Mouse (Mus musculus) urinary bladder, postnatal 10 days (tissue): ENCODE results near the gene Gfod1.

ENCODE experiments used
- DNase-seq: peaks from one replicate; pipeline ENCODE4 v3.0.0; 2022; ENCODE audit warnings: low spot score

The Gfod1 gene

GRCm38 (mm10) chr13:43299171-43299570 lies 4.8 kb downstream of the Gfod1 start:
- DNase-seq = no peak

DNA sequence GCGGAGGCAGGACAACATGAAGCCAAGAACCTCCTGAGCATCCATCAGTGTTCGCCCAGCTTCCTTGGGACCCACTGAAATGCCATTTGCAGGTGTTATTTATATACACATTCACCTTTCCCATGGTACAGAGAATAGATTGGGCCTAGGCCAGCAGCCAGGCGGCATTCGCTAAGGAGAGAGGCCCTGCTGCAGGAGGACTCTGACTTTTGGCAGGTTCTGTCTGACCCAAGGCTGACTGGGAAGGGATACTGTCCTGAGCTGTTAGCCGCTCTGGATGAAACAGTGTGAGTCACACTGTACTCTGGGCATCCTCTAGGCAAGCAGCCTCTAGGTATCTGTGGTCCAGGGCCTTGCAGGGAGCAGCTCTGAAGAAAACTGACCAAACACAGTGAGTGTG lies 6.4 kb downstream of the Gfod1 start:
- no peak for DNase-seq

DNA sequence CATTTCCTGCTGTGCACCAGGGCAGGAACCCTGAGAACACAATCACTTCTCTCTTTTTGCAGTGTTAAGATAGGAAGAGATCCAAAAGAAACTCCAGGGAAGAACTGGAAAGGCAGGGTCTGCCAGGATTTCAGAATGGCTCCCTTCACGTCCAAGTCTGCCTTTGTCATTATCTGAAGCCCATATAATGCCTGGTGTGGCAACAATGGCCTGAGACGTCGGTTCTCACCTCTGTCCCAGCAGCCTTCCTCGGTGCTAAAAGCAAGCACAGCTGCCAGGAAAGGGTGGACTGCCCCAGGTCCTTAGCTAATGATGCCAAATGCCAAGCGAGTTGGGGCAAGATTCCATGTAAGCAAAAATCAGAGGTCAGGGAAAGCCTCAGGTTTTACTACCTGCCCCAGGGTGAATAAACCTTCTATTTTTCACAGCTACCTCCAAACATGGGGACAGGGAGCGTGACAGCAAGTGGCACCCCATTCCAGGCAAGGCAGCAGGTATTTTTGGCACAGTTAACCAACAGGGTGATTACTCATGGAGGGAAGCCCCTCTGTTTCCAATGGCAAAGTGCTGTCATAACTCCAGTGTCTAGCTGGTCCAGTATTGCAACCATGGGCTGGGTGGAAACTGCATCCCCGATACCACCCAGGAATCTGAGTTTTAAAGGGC lies 7.7 kb downstream of the Gfod1 start:
- DNase-seq = no peak

DNA sequence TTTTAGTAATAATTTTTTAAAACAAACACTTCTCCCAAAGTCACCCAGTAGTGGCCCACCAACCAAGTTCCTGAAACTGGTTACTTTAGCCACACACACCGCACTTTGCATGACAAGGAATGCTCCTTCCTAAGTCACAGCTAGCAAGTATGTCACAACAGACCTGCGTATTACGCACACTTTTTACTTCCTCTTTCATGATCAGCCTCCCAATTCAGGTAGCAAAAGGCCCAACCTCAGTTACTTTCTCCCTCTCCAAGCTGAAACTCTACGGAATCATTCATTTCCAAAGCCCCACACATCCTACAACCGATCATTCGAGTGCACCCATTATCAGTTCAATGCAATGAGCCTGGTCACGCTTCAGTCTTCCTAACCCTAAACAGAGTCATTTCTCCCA lies 8.3 kb downstream of the Gfod1 start:
- no peak for DNase-seq

GRCm38 (mm10) chr13:43294957-43295590 lies 8.9 kb downstream of the Gfod1 start:
- DNase-seq = no peak

DNA sequence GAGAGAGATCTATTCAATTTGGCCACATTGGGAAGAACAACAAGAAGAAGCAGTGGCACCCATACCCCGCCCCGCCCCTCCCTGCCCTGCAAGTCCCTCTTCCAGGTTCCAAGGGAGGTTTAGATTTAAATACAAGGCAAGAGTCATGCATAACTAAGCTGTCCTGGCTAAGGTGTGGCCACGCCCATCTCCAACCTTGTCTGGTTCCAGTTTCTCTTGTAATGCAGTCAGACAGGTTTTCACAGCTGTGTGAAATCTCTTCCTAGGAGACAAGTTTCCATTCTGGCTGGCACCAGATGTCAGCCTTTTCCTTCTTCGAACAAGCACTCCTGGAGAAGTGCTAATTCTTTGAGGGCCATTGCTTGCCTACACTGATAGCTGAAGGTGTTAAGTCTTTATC lies 11.1 kb downstream of the Gfod1 start:
- DNase-seq = no peak

DNA sequence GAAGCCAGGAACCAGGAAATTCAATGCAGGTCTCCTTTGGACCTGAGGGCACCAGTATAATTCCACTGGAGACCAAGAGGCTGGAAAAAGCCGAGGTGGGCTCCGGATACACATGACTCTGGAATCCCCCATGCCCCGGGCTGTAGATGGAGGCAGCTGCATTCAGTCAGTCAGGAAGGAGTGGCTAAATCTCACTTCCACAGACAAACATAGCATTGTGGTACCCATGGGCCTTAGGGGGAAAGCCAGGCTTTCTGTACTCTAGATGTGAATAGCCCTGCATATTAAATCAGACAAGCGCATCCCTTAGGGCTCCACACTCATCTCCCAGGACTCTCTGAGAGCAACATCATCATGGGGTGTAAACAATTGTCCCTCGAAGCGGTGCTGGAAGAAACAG lies 14.9 kb downstream of the Gfod1 start:
- no peak for DNase-seq

DNA sequence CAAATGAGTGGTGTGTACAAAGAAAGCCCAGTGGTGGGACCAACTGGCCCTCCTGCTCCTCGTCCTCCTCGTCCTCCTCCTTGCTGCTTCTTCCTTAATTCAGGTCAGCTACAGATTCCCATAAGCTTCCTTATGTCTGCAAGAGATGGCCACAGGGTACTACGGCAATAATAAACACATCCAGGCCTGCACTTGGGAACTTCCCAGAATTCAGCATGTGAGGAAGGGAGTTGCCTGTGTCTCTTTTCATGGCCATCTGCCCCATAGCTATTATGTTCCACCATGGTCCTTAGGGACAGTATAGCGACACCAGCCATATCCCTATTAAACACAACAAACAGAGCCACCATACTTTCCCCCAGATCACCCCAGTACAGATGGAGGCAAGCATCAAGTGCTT lies 15.5 kb downstream of the Gfod1 start:
- DNase-seq = no peak

- DNase-seq = no peak
Observed at GRCm38 (mm10) chr13:43288026-43288425, 15.9 kb downstream of the Gfod1 start.

- DNase-seq = no peak
Observed at GRCm38 (mm10) chr13:43286836-43287235, 17.1 kb downstream of the Gfod1 start.

GRCm38 (mm10) chr13:43284711-43285151 lies 19.2 kb downstream of the Gfod1 start:
- no peak for DNase-seq

- no peak for DNase-seq
Observed at GRCm38 (mm10) chr13:43273906-43274305, 30.1 kb downstream of the Gfod1 start.

DNA sequence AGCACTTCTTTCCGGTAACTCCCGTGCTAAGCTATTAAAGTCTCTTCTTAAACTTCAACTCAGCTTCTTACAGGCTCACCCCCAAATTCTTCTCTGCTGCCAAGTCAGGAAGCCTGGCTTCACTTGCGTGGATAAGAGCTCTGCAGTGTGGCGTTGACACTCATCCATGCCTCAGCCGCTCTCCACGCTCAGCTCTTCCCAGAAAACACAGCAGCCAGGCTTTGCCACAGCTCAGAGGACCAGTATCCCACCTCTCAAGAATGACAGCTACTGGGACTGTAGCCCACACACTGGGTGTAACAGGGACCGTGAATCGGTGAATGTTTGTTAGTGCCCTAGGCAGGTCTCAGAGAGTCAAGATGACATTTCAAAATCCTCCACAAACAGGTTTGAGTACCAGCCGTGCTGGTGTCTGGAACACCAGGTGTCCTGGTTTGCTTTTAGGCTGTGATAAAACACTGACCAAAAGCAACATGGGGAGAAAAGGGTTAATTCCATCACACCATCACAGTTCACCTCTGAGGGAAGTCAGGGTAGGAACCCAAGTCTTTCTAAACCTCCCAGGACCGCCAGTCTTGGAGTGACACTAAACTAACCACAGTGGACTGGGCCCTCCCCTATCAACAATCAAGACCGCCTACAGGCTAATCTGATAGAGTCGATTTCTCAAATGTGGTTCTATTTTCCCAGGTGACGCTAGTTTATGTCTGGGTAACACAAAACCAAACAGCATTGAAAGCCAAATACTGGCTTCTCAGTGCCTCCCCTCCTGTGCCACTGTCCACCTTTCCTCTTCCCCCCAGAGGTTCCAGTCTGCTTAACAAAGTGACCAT lies 31.5 kb downstream of the Gfod1 start:
- DNase-seq = no peak

DNA sequence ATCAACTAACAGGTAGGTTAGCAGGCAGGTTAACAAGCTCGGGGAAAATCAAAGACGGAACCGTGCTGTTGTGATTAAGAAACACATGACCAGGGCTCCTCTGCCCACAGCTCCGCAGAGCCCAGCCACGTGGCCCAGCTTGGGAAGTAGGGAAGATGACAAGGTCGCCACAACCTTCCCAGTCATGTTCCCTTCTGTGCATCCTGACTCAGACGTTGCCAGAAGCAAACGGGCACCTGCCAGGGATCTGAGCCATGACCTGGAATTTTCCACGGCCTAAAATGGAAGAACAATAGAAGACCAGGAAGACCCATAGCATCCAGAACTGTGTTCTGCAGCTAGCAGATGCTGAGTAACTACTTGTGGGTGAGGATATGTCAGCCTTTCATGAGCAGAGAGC lies 32.5 kb downstream of the Gfod1 start:
- no peak for DNase-seq

GRCm38 (mm10) chr13:43270220-43270597 lies 33.8 kb downstream of the Gfod1 start:
- no peak for DNase-seq

- DNase-seq = no peak
Observed at GRCm38 (mm10) chr13:43269460-43270219, 34.3 kb downstream of the Gfod1 start.

DNA sequence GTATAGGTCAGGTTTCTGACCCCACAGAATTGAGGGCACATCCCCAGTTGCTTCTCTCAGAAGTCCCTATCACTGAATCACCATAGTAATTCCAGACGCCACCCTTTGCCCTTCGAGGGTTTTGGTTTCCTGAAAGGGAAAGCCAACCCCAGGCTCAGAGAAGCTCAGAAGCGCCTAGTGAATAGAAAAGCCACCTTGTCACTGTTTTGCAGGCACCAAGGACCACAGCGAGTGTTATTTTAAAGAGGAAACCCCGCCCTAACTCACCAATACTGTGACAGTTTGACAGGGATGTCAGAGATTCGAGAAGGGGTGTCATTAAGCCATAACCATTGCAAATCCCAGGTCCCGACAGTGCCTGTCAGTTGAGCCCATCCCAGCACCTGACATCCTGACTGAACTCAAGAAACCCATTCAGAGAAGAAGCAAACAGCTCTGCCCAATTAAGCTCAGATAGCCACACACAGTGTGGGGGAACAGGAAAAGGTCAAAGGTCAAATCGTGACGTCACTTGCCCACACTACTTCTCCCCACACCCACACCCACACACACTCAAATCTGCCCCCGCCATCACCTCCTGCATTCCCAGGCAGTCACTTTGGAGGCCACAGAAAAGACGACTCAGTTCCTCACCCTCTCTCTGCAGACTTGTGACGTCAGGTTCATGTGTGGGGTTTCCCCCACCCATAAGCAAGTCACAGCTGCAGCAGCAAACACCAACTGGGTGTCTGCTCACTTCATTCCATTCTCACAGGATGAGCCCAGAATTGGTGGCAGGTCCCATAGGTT lies 35.2 kb downstream of the Gfod1 start:
- no peak for DNase-seq

DNA sequence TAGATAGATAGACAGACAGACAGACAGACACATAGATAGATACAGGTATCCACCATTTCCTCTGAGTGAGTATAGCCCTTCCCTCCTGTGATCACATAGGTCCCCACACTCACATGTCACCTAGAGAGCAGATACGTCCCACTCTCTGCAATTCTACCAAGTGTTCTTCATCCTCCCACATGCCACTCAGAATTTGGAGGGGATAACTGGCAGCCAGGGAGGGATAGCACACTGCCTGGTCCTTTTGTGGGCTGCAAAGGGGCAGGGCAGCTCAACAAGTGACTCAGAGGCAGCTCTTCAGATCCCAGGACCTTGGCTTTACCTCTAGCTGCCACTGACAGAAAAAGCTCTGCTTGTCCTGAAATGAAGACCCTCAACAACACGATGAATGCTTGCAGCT lies 36.1 kb downstream of the Gfod1 start:
- no peak for DNase-seq

GRCm38 (mm10) chr13:43267216-43267615 lies 36.8 kb downstream of the Gfod1 start:
- DNase-seq = no peak

GRCm38 (mm10) chr13:43266333-43266732 lies 37.6 kb downstream of the Gfod1 start:
- no peak for DNase-seq

DNA sequence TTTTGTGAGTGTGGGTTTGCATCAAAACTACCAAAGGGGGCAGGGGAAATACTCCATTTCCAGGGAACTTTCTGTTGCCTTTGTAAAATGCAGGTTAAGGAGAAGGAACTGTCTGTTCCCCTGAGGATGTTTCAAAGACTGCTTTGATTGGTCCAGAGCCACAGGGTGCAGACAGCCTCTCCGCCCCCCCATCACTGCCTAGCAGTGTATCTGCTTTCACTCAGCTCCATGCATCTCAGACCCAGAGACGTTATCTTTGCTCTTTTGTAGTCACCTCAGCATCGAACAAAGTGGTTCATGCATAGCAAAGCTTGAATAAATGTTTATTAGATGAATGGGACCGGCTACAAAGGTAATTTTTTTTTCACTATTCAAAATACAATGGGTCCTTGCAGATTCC lies 38.9 kb downstream of the Gfod1 start:
- no peak for DNase-seq

- DNase-seq = no peak
Observed at GRCm38 (mm10) chr13:43263646-43264045, 40.3 kb downstream of the Gfod1 start.
